In the genomic region with DNA sequence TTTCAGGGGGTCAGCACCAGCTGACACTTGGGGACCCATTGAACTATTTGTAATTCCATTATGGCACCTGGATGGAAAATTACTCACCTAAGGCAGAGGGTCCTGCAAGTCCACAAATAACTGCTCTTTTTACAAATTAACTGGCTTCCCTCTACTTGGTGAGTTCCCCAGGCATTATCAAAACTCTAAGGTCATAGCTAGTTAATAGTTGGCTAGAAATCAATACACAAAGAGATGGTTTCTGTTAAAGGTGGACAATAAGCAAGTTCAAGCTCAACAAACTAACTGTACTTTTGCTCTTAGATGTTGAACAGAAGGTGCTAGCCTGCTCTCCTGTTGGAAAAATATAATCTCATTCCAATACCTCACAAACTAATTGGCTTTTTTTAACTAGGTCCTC, we compare ENCODE assay signal across 14 mouse cellular contexts.
"Had no signal": no experiment of that assay in that cellular context is flagged by ENCODE, and none has a peak within 500 bp of the region (broad histone marks: within the 10 kb centered on the region; RNA-seq: fewer than 3 reads in every experiment).

No protein-coding gene starts in this region.

- H3K4me1 ChIP-seq: limb, embryonic 10.5 days; megakaryocyte, embryonic 14.5 days; midbrain, embryonic 15.5 days; neural tube, embryonic 12.5 days had no signal

- H3K27me3 ChIP-seq: megakaryocyte, embryonic 14.5 days; midbrain, embryonic 15.5 days; neural tube, embryonic 12.5 days had no signal

- H3K4me3 ChIP-seq: left cerebral cortex, adult 2 months; limb, embryonic 10.5 days; megakaryocyte, embryonic 14.5 days; midbrain, embryonic 15.5 days; neural tube, embryonic 12.5 days had no signal

- H3K9me3 ChIP-seq: limb, embryonic 10.5 days; megakaryocyte, embryonic 14.5 days; midbrain, embryonic 15.5 days; neural tube, embryonic 12.5 days had no signal

- H3K9ac ChIP-seq: lung, embryonic 14.5 days; midbrain, embryonic 15.5 days; neural tube, embryonic 12.5 days had no signal

- ATAC-seq: hindbrain, embryonic 16.5 days; inflammation-experienced regulatory T-cells, adult 6 months; midbrain, embryonic 15.5 days had no signal

- H3K4me2 ChIP-seq: lung, embryonic 14.5 days; midbrain, embryonic 11.5 days; midbrain, embryonic 15.5 days; neural tube, embryonic 12.5 days had no signal

- DNase-seq: lung, embryonic 14.5 days; lung, postnatal 10 days; lung, postnatal 4 days; right cerebral cortex, postnatal 4 days; spleen, adult 18-20 months; thymus, postnatal 4 days had no signal

- H3K27ac ChIP-seq: left cerebral cortex, adult 2 months; limb, embryonic 10.5 days; midbrain, embryonic 15.5 days; neural tube, embryonic 12.5 days had no signal

- H3K36me3 ChIP-seq: limb, embryonic 10.5 days; midbrain, embryonic 15.5 days; neural tube, embryonic 12.5 days had no signal
